In the genomic region with DNA sequence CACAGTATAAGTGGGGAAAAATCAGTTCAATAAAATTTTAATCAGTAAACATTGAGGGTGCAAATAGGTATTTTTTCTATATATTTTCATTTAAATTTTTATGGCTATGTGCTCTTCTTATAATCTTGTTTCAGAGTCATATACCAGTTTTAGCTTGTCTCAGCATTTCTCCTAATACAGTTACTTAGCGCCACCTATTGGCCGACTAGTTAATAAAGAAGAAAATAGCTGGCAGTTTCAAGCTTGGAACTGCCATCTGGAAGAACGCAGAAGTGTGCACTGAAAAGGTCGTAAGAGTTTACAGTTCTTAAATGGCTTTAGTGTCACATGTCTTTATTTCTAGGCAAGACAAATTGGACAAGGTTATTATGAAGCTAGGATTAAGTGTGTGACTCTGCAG, we compare ENCODE assay signal across 8 mouse cellular contexts.
A peak's percentile ranks its signal among the peaks of the same experiment; 100 is the strongest.
DNase-seq lines count a peak whose midpoint lies in the region; ATAC-seq lines count a peak whose summit lies in the region.

No protein-coding gene starts in this region.

- 22% methylated on average over 4 of the region's 4 CpGs for WGBS in heart, embryonic 12.5 days
- 15% methylated on average over 4 of the region's 4 CpGs for WGBS in embryonic facial prominence, embryonic 10.5 days

- no peaks in the 10 kb centered on the region for H3K36me3 ChIP-seq in heart, embryonic 12.5 days
- no peaks in the 10 kb centered on the region for H3K36me3 ChIP-seq in embryonic facial prominence, embryonic 10.5 days (replicated peaks)

- no peak for ATAC-seq in heart, embryonic 12.5 days (ENCODE audit: insufficient number of reproducible peaks, low FRiP score)

- H3K4me1 ChIP-seq in heart, embryonic 12.5 days (replicated peaks) = 0 out of 2 replicates have a peak, but pooled peaks cover 6% of the 10 kb centered on the region
- H3K4me1 ChIP-seq in embryonic facial prominence, embryonic 10.5 days = peaks cover 9% of the 10 kb centered on the region

- H3K27me3 ChIP-seq in heart, embryonic 12.5 days (replicated peaks) = no peaks in the 10 kb centered on the region
- H3K27me3 ChIP-seq in embryonic facial prominence, embryonic 10.5 days (replicated peaks; ENCODE audit: low read depth, poor library complexity, severe bottlenecking) = no peaks in the 10 kb centered on the region

- no peak overlapping the region for H3K4me3 ChIP-seq in heart, embryonic 12.5 days
- no peak overlapping the region for H3K4me3 ChIP-seq in embryonic facial prominence, embryonic 10.5 days

- H3K27ac ChIP-seq in heart, embryonic 12.5 days (ENCODE audit: poor library complexity, severe bottlenecking) = no peak overlapping the region
- H3K27ac ChIP-seq in embryonic facial prominence, embryonic 10.5 days (replicated peaks) = no peak overlapping the region

- peak; percentile 30 for DNase-seq in heart, adult 11 months
- peak; percentile 35 for DNase-seq in urinary bladder, postnatal 14 days (ENCODE audit: low spot score)
- no peak for DNase-seq in urinary bladder, adult 2 months (ENCODE audit: low spot score)
- peak; percentile 20 for DNase-seq in embryonic facial prominence, embryonic 10.5 days (ENCODE audit: low spot score)
- DNase-seq in layer of hippocampus, adult 9-10 months (ENCODE audit: low spot score) = peak; percentile 76
- peak; percentile 34 for DNase-seq in neural tube, embryonic 10.5 days (ENCODE audit: extremely low spot score, low spot score)
- DNase-seq in spleen, adult 12 weeks (ENCODE audit: low spot score) = no peak

- H3K4me2 ChIP-seq in heart, embryonic 12.5 days = no peak overlapping the region

- H3K9me3 ChIP-seq in heart, embryonic 12.5 days (replicated peaks) = no peaks in the 10 kb centered on the region
- no peaks in the 10 kb centered on the region for H3K9me3 ChIP-seq in embryonic facial prominence, embryonic 10.5 days

- H3K9ac ChIP-seq in heart, embryonic 12.5 days = no peak overlapping the region

Comparison
In these comparisons a context has a peak if more than half of its experiments do, and no peak if none do; other contexts are left out.
1. DNase-seq: peak in heart, adult 11 months (single experiment), urinary bladder, postnatal 14 days (single experiment), embryonic facial prominence, embryonic 10.5 days (single experiment), layer of hippocampus, adult 9-10 months (single experiment) and neural tube, embryonic 10.5 days (single experiment); none in urinary bladder, adult 2 months (single experiment) and spleen, adult 12 weeks (single experiment).